Mouse (Mus musculus): ENCODE data around the gene B4galnt2.

DNA sequence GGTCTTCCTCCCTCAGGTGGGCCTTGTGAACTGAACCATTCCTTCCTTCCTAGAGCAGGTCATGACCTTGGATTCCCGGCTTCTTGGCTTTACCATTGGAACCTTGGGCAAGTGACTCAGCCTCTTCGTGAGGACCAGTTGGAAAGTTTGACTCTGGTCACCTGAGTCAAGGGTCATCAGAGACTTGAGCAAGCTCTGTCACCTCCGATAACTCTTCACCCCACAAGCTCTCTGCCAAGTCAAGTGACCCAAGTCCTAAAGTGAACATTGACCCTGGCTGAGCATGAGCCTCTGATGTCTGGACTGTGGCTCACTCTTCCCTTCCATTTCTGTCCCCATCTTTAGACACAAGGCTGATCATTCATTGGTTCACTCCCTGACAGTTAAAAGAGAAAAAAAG, 93.2 kb downstream of the B4galnt2 start:
- no peak for TF ChIP-seq POLR2A (IDR thresholded peaks at IDR 0.05; ENCODE audit: insufficient read length, low read depth)
- TF ChIP-seq MYOD1 (IDR thresholded peaks at IDR 0.05; ENCODE audit: control insufficient read depth in 1 of 3, insufficient read length in 2 of 3, low read depth in 2 of 3), result no peak
- TF ChIP-seq USF1 (IDR thresholded peaks at IDR 0.05; ENCODE audit: low read depth), result no peak
- no peak for TF ChIP-seq MAX (IDR thresholded peaks at IDR 0.05; ENCODE audit: low read depth)
- no peak for TF ChIP-seq TCF3 (IDR thresholded peaks at IDR 0.05; ENCODE audit: insufficient read length, low read depth)
- no peak for TF ChIP-seq REST (IDR thresholded peaks at IDR 0.05; ENCODE audit: insufficient read depth, insufficient read length)

All from myocyte (in vitro differentiated cells).